Mouse (Mus musculus): ENCODE results near the gene Odf3b. TPM values are rescaled to one million over a fixed set of nuclear protein-coding genes. Genes with fewer than 3 reads are reported as not detected.

The Odf3b gene
- polyA plus RNA-seq, 1 experiment from 2014 or later, result 3.2 TPM

DNA sequence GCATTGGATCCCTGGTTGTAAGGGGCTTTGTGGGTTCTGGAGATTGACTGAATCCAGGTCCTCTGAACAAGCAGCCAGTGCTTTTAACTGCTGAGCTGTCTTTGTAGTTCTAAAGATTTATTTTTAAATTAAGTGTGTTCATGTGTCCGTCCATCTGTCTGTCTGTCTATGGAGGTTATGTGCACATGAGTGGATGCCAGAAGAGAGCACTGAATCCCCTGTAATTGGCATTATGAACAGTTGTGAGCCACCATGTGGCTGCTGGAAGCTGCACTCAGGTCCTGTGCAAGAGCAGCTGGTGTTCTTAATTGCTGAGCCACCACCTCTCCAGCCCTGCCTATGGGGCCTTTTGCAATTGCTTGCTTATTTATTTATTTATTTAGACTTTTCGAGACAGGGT, 19.1 kb upstream of the Odf3b start:
- Histone ChIP-seq H3K9ac (ENCODE audit: low read depth, low read length) (no peak overlapping the region), H3K4me2 (replicated peaks; ENCODE audit: low read depth) (no peak overlapping the region), H3K4me3 (ENCODE audit: low read depth, low read length) (no peak overlapping the region), H3K36me3 (ENCODE audit: control insufficient read depth, insufficient read depth) (no peaks in the 10 kb centered on the region), H3K27me3 (replicated peaks; ENCODE audit: control insufficient read depth, insufficient read depth, low read length) (no peaks in the 10 kb centered on the region), H3K9me3 (ENCODE audit: control insufficient read depth) (no peaks in the 10 kb centered on the region), H3K4me1 (replicated peaks; ENCODE audit: control insufficient read depth, insufficient read depth, low read length) (no peaks in the 10 kb centered on the region), H3K27ac (ENCODE audit: low read depth, low read length) (no peak overlapping the region)
- ATAC-seq, result no peak
- no peak for TF ChIP-seq CTCF (IDR thresholded peaks at IDR 0.05; ENCODE audit: low read depth)
- 90% methylated on average over 2 of the region's 2 CpGs for WGBS

GRCm38 (mm10) chr15:89396883-89397282, 17.8 kb upstream of the Odf3b start:
- ATAC-seq, result peak; percentile 94
- WGBS, result 41% methylated on average over 4 of the region's 4 CpGs
- Histone ChIP-seq H3K4me2 (replicated peaks; ENCODE audit: low read depth) (no peak overlapping the region), H3K9me3 (ENCODE audit: control insufficient read depth) (no peaks in the 10 kb centered on the region), H3K36me3 (ENCODE audit: control insufficient read depth, insufficient read depth) (no peaks in the 10 kb centered on the region), H3K9ac (ENCODE audit: low read depth, low read length) (no peak overlapping the region), H3K27ac (ENCODE audit: low read depth, low read length) (peak overlapping the region; percentile 46), H3K4me1 (replicated peaks; ENCODE audit: control insufficient read depth, insufficient read depth, low read length) (no peaks in the 10 kb centered on the region), H3K4me3 (ENCODE audit: low read depth, low read length) (no peak overlapping the region), H3K27me3 (replicated peaks; ENCODE audit: control insufficient read depth, insufficient read depth, low read length) (no peaks in the 10 kb centered on the region)
- TF ChIP-seq CTCF (IDR thresholded peaks at IDR 0.05; ENCODE audit: low read depth), result no peak

DNA sequence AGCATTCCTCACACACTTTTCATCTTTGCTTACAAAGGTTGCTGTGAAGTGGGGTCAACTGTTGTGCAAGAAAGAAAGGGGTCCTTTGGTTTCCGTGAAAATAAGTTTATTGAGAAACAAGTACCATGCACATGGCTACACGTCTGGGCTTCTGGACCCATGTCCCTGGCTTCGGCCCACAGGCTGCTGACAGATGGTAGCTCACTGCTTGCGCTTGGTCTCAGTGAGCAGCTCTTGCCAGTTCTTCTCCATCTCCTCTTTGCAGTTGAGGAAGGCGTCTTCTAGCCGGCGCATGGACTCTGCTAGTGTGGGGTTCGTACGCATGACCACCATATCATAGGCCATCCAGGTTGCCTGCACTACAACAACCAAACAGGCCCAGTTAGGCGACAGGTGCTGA, 11.0 kb upstream of the Odf3b start:
- Histone ChIP-seq H3K4me1 (replicated peaks; ENCODE audit: control insufficient read depth, insufficient read depth, low read length) (no peaks in the 10 kb centered on the region), H3K9me3 (ENCODE audit: control insufficient read depth) (no peaks in the 10 kb centered on the region), H3K27me3 (replicated peaks; ENCODE audit: control insufficient read depth, insufficient read depth, low read length) (0 out of 2 replicates have a peak, but pooled peaks cover 2% of the 10 kb centered on the region), H3K9ac (ENCODE audit: low read depth, low read length) (no peak overlapping the region), H3K36me3 (ENCODE audit: control insufficient read depth, insufficient read depth) (no peaks in the 10 kb centered on the region), H3K4me2 (replicated peaks; ENCODE audit: low read depth) (no peak overlapping the region), H3K27ac (ENCODE audit: low read depth, low read length) (no peak overlapping the region), H3K4me3 (ENCODE audit: low read depth, low read length) (no peak overlapping the region)
- 94% methylated on average over 10 of the region's 10 CpGs for WGBS
- no peak for TF ChIP-seq CTCF (IDR thresholded peaks at IDR 0.05; ENCODE audit: low read depth)
- ATAC-seq, result no peak

GRCm38 (mm10) chr15:89387127-89387526, 8.0 kb upstream of the Odf3b start:
- WGBS, result 34% methylated on average over 12 of the region's 12 CpGs
- TF ChIP-seq CTCF (IDR thresholded peaks at IDR 0.05; ENCODE audit: low read depth), result no peak

DNA sequence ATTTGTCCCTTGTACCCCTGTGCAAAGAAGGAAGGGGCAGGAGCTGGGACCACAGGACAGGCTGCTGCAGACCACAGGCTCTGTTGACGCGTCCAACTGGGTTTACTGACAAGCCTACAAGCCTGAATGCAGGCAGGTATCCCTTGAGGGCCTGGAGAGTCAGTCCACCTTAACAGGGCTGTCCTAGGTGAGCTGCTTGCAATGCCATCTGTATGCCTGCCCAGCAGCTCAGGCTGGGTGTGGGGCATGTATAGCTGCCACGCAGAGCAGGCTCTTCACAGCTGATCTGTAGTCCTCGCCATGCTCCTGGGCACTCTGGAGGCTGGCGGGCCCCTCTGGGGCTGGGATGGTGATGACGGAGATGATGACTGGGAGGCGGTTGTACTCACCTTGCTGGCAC, 5.5 kb upstream of the Odf3b start, which contains the start of gene Klhdc7b:
Gene Klhdc7b, plus strand, starts transcription at position 301 of the 400 bp plus-strand sequence.
- ATAC-seq, result no peak
- peaks cover 5% of the 10 kb centered on the region; the same call in 1 of the 2 replicates for H3K27me3 ChIP-seq (replicated peaks; ENCODE audit: control insufficient read depth, insufficient read depth, low read length)
- H3K9ac ChIP-seq (ENCODE audit: low read depth, low read length), result no peak within 1 kb of the TSS
- no peaks in the 10 kb centered on the region for H3K9me3 ChIP-seq (ENCODE audit: control insufficient read depth)
- WGBS, result 86% methylated on average over 7 of the region's 7 CpGs
- H3K27ac ChIP-seq (ENCODE audit: low read depth, low read length), result no peak within 1 kb of the TSS
- no peak within 1 kb of the TSS for H3K4me3 ChIP-seq (ENCODE audit: low read depth, low read length)
- TF ChIP-seq CTCF (IDR thresholded peaks at IDR 0.05; ENCODE audit: low read depth), result no peak
- H3K4me2 ChIP-seq (replicated peaks; ENCODE audit: low read depth), result no peak within 1 kb of the TSS
- H3K4me1 ChIP-seq (replicated peaks; ENCODE audit: control insufficient read depth, insufficient read depth, low read length), result no peaks in the 10 kb centered on the region
- H3K36me3 ChIP-seq (ENCODE audit: control insufficient read depth, insufficient read depth), result no peaks in the 10 kb centered on the region

More at GRCm38 (mm10) chr15:89387127-89387526, 8.0 kb upstream of the Odf3b start:
- 0 out of 2 replicates have a peak, but pooled peaks cover 2% of the 10 kb centered on the region for H3K27me3 ChIP-seq (replicated peaks; ENCODE audit: control insufficient read depth, insufficient read depth, low read length)
- no peaks in the 10 kb centered on the region for H3K9me3 ChIP-seq (ENCODE audit: control insufficient read depth)
- no peak overlapping the region for H3K4me2 ChIP-seq (replicated peaks; ENCODE audit: low read depth)
- no peak overlapping the region for H3K9ac ChIP-seq (ENCODE audit: low read depth, low read length)
- no peaks in the 10 kb centered on the region for H3K4me1 ChIP-seq (replicated peaks; ENCODE audit: control insufficient read depth, insufficient read depth, low read length)
- H3K27ac ChIP-seq (ENCODE audit: low read depth, low read length), result no peak overlapping the region
- H3K4me3 ChIP-seq (ENCODE audit: low read depth, low read length), result no peak overlapping the region
- no peak for ATAC-seq
- no peaks in the 10 kb centered on the region for H3K36me3 ChIP-seq (ENCODE audit: control insufficient read depth, insufficient read depth)

DNA sequence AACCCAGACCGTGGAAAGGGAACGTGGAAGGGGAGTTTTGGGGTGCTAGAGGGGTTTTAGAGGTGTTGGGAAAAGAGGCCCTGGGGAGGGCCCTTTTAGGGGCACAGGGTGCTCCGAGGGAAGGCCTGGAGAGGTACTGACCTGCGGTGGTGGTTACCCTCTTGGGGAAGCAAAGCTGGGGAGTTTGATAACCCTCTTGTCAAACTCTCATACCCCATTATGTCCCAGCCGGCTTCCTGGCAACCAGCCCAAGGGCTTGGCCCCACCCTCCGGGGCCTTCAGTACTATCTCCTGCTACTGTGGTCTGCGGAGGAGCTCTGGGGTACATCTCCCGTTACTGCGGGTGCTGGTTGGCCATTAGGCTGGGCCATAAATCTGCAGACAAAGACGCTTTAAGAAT, 347 bp upstream of the Odf3b start:
- Histone ChIP-seq H3K9ac (ENCODE audit: low read depth, low read length) (no peak overlapping the region), H3K27me3 (replicated peaks; ENCODE audit: control insufficient read depth, insufficient read depth, low read length) (peaks cover 39% of the 10 kb centered on the region), H3K4me1 (replicated peaks; ENCODE audit: control insufficient read depth, insufficient read depth, low read length) (peaks cover 6% of the 10 kb centered on the region), H3K4me2 (replicated peaks; ENCODE audit: low read depth) (peak overlapping the region; percentile 74), H3K4me3 (ENCODE audit: low read depth, low read length) (peak overlapping the region; percentile 42), H3K27ac (ENCODE audit: low read depth, low read length) (no peak overlapping the region), H3K36me3 (ENCODE audit: control insufficient read depth, insufficient read depth) (no peaks in the 10 kb centered on the region), H3K9me3 (ENCODE audit: control insufficient read depth) (no peaks in the 10 kb centered on the region)
- ATAC-seq, result no peak
- 11% methylated on average over 10 of the region's 10 CpGs for WGBS
- TF ChIP-seq CTCF (IDR thresholded peaks at IDR 0.05; ENCODE audit: low read depth), result no peak

Data from intestine, postnatal 0 days (tissue).